Mouse (Mus musculus): ENCODE measurements at regions not wholly inside any gene's neighbourhood (a gene's known extent, or its start where the extent isn't known, plus 50 kb on each side); places are given as distances from the start of the nearest gene placed in this dataset.

GRCm38 (mm10) chr6:52417439-52418124, 104.3 kb downstream of the Evx1 start:
- H3K9me3 ChIP-seq (replicated peaks): no peaks in the 10 kb centered on the region
- ATAC-seq (ENCODE audit: low FRiP score): no peak
- H3K4me3 ChIP-seq: no peak overlapping the region
- H3K36me3 ChIP-seq: no peaks in the 10 kb centered on the region
- no peak overlapping the region for H3K27ac ChIP-seq
- H3K9ac ChIP-seq: no peak overlapping the region
- H3K27me3 ChIP-seq: no peaks in the 10 kb centered on the region
- H3K4me2 ChIP-seq (replicated peaks): no peak overlapping the region
- WGBS: 66% methylated on average over 10 of the region's 10 CpGs
- 0 out of 2 replicates have a peak, but pooled peaks cover 2% of the 10 kb centered on the region for H3K4me1 ChIP-seq

- Histone ChIP-seq H3K36me3 (no peaks in the 10 kb centered on the region), H3K9ac (no peak overlapping the region), H3K4me2 (replicated peaks) (no peak overlapping the region), H3K4me1 (0 out of 2 replicates have a peak, but pooled peaks cover 2% of the 10 kb centered on the region), H3K4me3 (no peak overlapping the region), H3K27ac (no peak overlapping the region), H3K27me3 (no peaks in the 10 kb centered on the region), H3K9me3 (replicated peaks) (no peaks in the 10 kb centered on the region)
- WGBS: 46% methylated on average over 12 of the region's 12 CpGs
- no peak for ATAC-seq (ENCODE audit: low FRiP score)
Observed at GRCm38 (mm10) chr6:52418451-52419170, 105.3 kb downstream of the Evx1 start.

- H3K27me3 ChIP-seq: no peaks in the 10 kb centered on the region
- WGBS: 80% methylated on average over 7 of the region's 7 CpGs
- no peak overlapping the region for H3K27ac ChIP-seq
- no peak overlapping the region for H3K4me2 ChIP-seq (replicated peaks)
- no peak overlapping the region for H3K9ac ChIP-seq
- H3K4me3 ChIP-seq: no peak overlapping the region
- no peaks in the 10 kb centered on the region for H3K9me3 ChIP-seq (replicated peaks)
- no peak for ATAC-seq (ENCODE audit: low FRiP score)
- H3K4me1 ChIP-seq: 0 out of 2 replicates have a peak, but pooled peaks cover 2% of the 10 kb centered on the region
- H3K36me3 ChIP-seq: no peaks in the 10 kb centered on the region
Observed at GRCm38 (mm10) chr6:52420276-52420970, 107.1 kb downstream of the Evx1 start.

DNA sequence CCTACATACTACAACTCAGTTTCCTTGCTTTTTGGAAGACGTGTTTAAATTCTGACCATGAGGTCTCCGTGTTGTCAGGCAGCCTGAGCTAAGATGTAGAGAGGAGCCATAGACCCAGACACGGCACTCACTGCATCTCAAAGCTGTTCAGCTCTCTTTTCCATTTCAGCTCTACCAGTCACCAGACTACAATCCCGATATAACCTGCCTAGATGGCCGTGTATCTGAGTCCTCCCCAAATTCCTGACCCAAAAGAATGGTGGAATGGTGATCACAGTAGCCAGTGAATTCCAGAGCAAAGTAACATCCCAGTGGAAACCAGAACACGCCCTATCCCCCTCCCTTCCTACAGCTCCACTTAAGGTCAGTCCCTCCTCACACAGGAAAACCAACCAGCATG, 108.5 kb downstream of the Evx1 start:
- Histone ChIP-seq H3K4me3 (no peak overlapping the region), H3K4me1 (0 out of 2 replicates have a peak, but pooled peaks cover 2% of the 10 kb centered on the region), H3K27me3 (no peaks in the 10 kb centered on the region), H3K4me2 (replicated peaks) (no peak overlapping the region), H3K9me3 (replicated peaks) (no peaks in the 10 kb centered on the region), H3K9ac (no peak overlapping the region), H3K36me3 (no peaks in the 10 kb centered on the region), H3K27ac (no peak overlapping the region)
- no peak for ATAC-seq (ENCODE audit: low FRiP score)
- 87% methylated on average over 6 of the region's 6 CpGs for WGBS

- no peak for ATAC-seq (ENCODE audit: low FRiP score)
- WGBS: 87% methylated on average over 10 of the region's 10 CpGs
- H3K27ac ChIP-seq: no peak overlapping the region
- H3K27me3 ChIP-seq: no peaks in the 10 kb centered on the region
- no peak overlapping the region for H3K9ac ChIP-seq
- no peak overlapping the region for H3K4me3 ChIP-seq
- no peaks in the 10 kb centered on the region for H3K36me3 ChIP-seq
- H3K4me2 ChIP-seq (replicated peaks): no peak overlapping the region
- 0 out of 2 replicates have a peak, but pooled peaks cover 2% of the 10 kb centered on the region for H3K4me1 ChIP-seq
- H3K9me3 ChIP-seq (replicated peaks): no peaks in the 10 kb centered on the region
Observed at GRCm38 (mm10) chr6:52422686-52423085, 109.4 kb downstream of the Evx1 start.

DNA sequence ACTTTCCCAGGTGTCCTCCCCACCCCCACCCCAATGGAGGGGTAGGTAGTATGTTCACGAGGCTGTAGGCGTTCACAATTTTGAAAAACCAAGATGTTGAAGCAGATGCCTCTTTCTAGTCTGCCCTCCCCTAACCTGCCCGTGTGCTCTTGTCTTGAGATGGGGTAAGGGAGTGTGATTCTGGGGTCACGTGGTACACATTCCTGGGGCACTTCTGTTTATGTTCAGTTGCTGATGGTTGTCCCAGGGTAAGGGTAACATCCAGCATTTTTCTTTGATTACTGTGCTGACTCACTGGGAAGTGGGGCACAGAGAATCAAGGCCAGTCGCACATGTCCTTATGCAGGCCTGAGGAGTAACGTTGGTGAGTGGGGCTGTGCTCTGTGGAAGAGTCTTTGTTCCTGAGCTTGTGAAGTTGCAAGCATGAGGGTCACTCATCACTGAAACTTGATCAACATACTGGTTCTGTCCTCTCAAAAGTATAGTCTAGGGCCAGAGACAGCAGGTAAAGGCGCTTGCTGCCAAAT, 110.3 kb downstream of the Evx1 start:
- no peaks in the 10 kb centered on the region for H3K36me3 ChIP-seq
- H3K4me3 ChIP-seq: no peak overlapping the region
- no peak overlapping the region for H3K9ac ChIP-seq
- H3K27me3 ChIP-seq: no peaks in the 10 kb centered on the region
- no peak overlapping the region for H3K4me2 ChIP-seq (replicated peaks)
- 81% methylated on average over 7 of the region's 7 CpGs for WGBS
- ATAC-seq (ENCODE audit: low FRiP score): no peak
- no peaks in the 10 kb centered on the region for H3K9me3 ChIP-seq (replicated peaks)
- H3K4me1 ChIP-seq: 0 out of 2 replicates have a peak, but pooled peaks cover under 1% of the 10 kb centered on the region
- no peak overlapping the region for H3K27ac ChIP-seq

- WGBS: 89% methylated on average over 5 of the region's 5 CpGs
- no peak for ATAC-seq (ENCODE audit: low FRiP score)
Observed at GRCm38 (mm10) chr6:52424440-52424839, 111.1 kb downstream of the Evx1 start.

GRCm38 (mm10) chr6:52425082-52425481, 111.8 kb downstream of the Evx1 start:
- H3K36me3 ChIP-seq: no peaks in the 10 kb centered on the region
- H3K27me3 ChIP-seq: no peaks in the 10 kb centered on the region
- no peak overlapping the region for H3K4me3 ChIP-seq
- H3K4me2 ChIP-seq (replicated peaks): no peak overlapping the region
- H3K9ac ChIP-seq: no peak overlapping the region
- ATAC-seq (ENCODE audit: low FRiP score): no peak
- no peak overlapping the region for H3K27ac ChIP-seq
- WGBS: 89% methylated on average over 4 of the region's 4 CpGs
- H3K9me3 ChIP-seq (replicated peaks): no peaks in the 10 kb centered on the region
- H3K4me1 ChIP-seq: no peaks in the 10 kb centered on the region

More at GRCm38 (mm10) chr6:52424440-52424839, 111.1 kb downstream of the Evx1 start:
- Histone ChIP-seq H3K36me3 (no peaks in the 10 kb centered on the region), H3K9ac (no peak overlapping the region), H3K4me1 (no peaks in the 10 kb centered on the region), H3K4me2 (replicated peaks) (no peak overlapping the region), H3K4me3 (no peak overlapping the region), H3K9me3 (replicated peaks) (no peaks in the 10 kb centered on the region), H3K27me3 (no peaks in the 10 kb centered on the region), H3K27ac (no peak overlapping the region)

GRCm38 (mm10) chr6:52428489-52429203, 115.3 kb downstream of the Evx1 start:
- H3K27ac ChIP-seq: no peak overlapping the region
- H3K4me2 ChIP-seq (replicated peaks): no peak overlapping the region
- no peaks in the 10 kb centered on the region for H3K27me3 ChIP-seq
- H3K9me3 ChIP-seq (replicated peaks): no peaks in the 10 kb centered on the region
- H3K4me3 ChIP-seq: no peak overlapping the region
- 73% methylated on average over 11 of the region's 11 CpGs for WGBS
- H3K4me1 ChIP-seq: no peaks in the 10 kb centered on the region
- no peaks in the 10 kb centered on the region for H3K36me3 ChIP-seq
- no peak for ATAC-seq (ENCODE audit: low FRiP score)
- H3K9ac ChIP-seq: no peak overlapping the region

DNA sequence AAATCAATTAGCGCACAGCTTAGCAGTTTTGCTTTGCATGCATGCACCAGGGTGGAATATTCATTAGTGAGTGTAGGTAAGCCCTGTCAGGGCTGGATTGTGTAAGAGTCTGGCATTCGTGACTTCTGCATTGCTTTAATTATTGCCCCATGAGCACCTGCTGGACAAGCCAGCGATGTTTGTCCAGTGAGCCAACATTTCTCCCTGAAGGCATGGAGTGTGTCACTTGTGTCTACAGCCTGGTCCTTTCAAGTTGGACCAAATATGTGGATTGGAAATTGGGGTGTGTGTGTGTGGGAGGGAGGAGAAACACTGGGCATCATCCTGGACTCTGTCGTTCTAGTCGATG, 115.9 kb downstream of the Evx1 start:
- WGBS: 90% methylated on average over 5 of the region's 5 CpGs
- no peaks in the 10 kb centered on the region for H3K27me3 ChIP-seq
- no peaks in the 10 kb centered on the region for H3K36me3 ChIP-seq
- H3K4me2 ChIP-seq (replicated peaks): no peak overlapping the region
- H3K27ac ChIP-seq: no peak overlapping the region
- H3K4me1 ChIP-seq: no peaks in the 10 kb centered on the region
- no peaks in the 10 kb centered on the region for H3K9me3 ChIP-seq (replicated peaks)
- H3K9ac ChIP-seq: no peak overlapping the region
- no peak overlapping the region for H3K4me3 ChIP-seq
- no peak for ATAC-seq (ENCODE audit: low FRiP score)

DNA sequence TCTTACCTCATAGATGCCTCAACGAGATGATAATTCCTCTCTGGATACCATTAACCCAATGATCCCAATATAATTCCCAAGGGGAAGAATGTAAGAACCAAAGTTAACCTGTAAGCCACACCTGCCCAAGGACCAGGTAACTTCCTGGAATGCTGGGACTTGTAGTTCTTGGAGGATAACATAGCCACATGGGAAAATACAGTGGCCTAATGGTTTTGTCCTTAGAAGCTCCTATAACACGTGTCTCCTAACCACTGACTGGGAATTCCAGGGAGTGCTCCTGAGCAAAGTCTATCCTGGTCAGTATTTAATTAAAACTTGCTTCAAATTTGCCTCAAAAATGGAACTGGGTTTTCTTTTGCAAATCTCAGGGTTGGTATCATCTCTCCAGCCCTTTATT, 119.9 kb downstream of the Evx1 start:
- Histone ChIP-seq H3K9me3 (replicated peaks) (no peaks in the 10 kb centered on the region), H3K9ac (no peak overlapping the region), H3K36me3 (no peaks in the 10 kb centered on the region), H3K4me1 (no peaks in the 10 kb centered on the region), H3K4me2 (replicated peaks) (no peak overlapping the region), H3K27ac (no peak overlapping the region), H3K27me3 (no peaks in the 10 kb centered on the region), H3K4me3 (no peak overlapping the region)
- no peak for ATAC-seq (ENCODE audit: low FRiP score)
- 81% methylated on average over 2 of the region's 2 CpGs for WGBS

GRCm38 (mm10) chr6:52434771-52435170, 121.5 kb downstream of the Evx1 start:
- Histone ChIP-seq H3K36me3 (no peaks in the 10 kb centered on the region), H3K9ac (no peak overlapping the region), H3K27ac (no peak overlapping the region), H3K4me2 (replicated peaks) (no peak overlapping the region), H3K4me1 (no peaks in the 10 kb centered on the region), H3K9me3 (replicated peaks) (no peaks in the 10 kb centered on the region), H3K4me3 (no peak overlapping the region), H3K27me3 (no peaks in the 10 kb centered on the region)
- 85% methylated on average over 4 of the region's 4 CpGs for WGBS
- no peak for ATAC-seq (ENCODE audit: low FRiP score)
